ENCODE assay signal across 26 mouse cellular contexts in the genomic region with DNA sequence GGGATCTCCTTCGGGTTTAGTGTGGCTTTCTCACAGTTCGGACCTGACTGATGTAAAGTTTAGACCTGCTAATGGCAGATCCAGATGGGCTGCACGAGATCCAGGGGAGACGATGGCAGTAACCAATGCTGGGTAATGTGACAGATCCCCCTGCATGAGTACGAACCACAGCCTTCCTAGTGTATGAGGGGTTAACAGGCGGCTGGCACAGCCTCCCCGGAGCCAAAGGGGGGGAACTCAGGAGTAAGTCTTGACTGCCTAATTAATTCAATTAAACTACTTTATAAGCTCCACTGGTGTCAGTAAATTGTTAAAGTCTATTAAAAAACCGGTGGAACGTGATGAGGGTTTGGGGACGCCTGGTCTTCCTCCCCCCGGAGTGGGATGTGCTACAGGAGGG. TPM values are rescaled to one million over a fixed set of nuclear protein-coding genes. Genes with fewer than 3 reads are reported as not detected.
A peak's percentile ranks its signal among the peaks of the same experiment; 100 is the strongest.
DNase-seq lines count a peak whose midpoint lies in the region; ATAC-seq and TF ChIP-seq lines count a peak whose summit lies in the region.
"Had no signal": no experiment of that assay in that cellular context is flagged by ENCODE, and none has a peak within 500 bp of the region (broad histone marks: within the 10 kb centered on the region; RNA-seq: fewer than 3 reads in every experiment).

No protein-coding gene starts in this region.

- no peak overlapping the region for H3K4me2 ChIP-seq in forebrain, embryonic 14.5 days (ENCODE audit: low read length)
- H3K4me2 ChIP-seq in forebrain, embryonic 13.5 days, result no peak overlapping the region
- H3K4me2 ChIP-seq in hindbrain, embryonic 14.5 days (replicated peaks), result no peak overlapping the region
- H3K4me2 ChIP-seq in hindbrain, embryonic 12.5 days (replicated peaks), result no peak overlapping the region
- no peak overlapping the region for H3K4me2 ChIP-seq in liver, postnatal 0 days (ENCODE audit: low read depth, low read length)
- no peak overlapping the region for H3K4me2 ChIP-seq in liver, embryonic 12.5 days
- no peak overlapping the region for H3K4me2 ChIP-seq in neural tube, embryonic 14.5 days (ENCODE audit: low read depth, low read length)
- H3K4me2 ChIP-seq: embryonic facial prominence, embryonic 12.5 days; embryonic facial prominence, embryonic 15.5 days; heart, embryonic 12.5 days; heart, embryonic 15.5 days; hindbrain, embryonic 15.5 days had no signal

- H3K27ac ChIP-seq in forebrain, embryonic 14.5 days (ENCODE audit: low read depth, low read length), result no peak overlapping the region
- H3K27ac ChIP-seq in forebrain, embryonic 13.5 days, result no peak overlapping the region
- H3K27ac ChIP-seq in hindbrain, embryonic 14.5 days, result no peak overlapping the region
- no peak overlapping the region for H3K27ac ChIP-seq in hindbrain, embryonic 12.5 days
- H3K27ac ChIP-seq in liver, postnatal 0 days (ENCODE audit: low read depth), result peak overlapping the region; percentile 83
- no peak overlapping the region for H3K27ac ChIP-seq in liver, embryonic 12.5 days
- H3K27ac ChIP-seq in neural tube, embryonic 14.5 days (ENCODE audit: low read depth, low read length), result no peak overlapping the region
- H3K27ac ChIP-seq: embryonic facial prominence, embryonic 12.5 days; embryonic facial prominence, embryonic 15.5 days; heart, embryonic 15.5 days; hindbrain, embryonic 15.5 days had no signal

- H3K4me1 ChIP-seq in forebrain, embryonic 14.5 days (ENCODE audit: control insufficient read depth, insufficient read depth, low read length), result peaks cover 3% of the 10 kb centered on the region; the same call in 1 of the 2 replicates
- H3K4me1 ChIP-seq in forebrain, embryonic 13.5 days, result peaks cover 25% of the 10 kb centered on the region
- H3K4me1 ChIP-seq in hindbrain, embryonic 14.5 days (replicated peaks; ENCODE audit: control insufficient read depth, insufficient read depth, low read length), result peaks cover 27% of the 10 kb centered on the region
- peaks cover 14% of the 10 kb centered on the region for H3K4me1 ChIP-seq in hindbrain, embryonic 12.5 days
- H3K4me1 ChIP-seq in liver, postnatal 0 days (ENCODE audit: insufficient read depth), result peaks cover 24% of the 10 kb centered on the region
- H3K4me1 ChIP-seq in liver, embryonic 12.5 days, result peaks cover 25% of the 10 kb centered on the region
- H3K4me1 ChIP-seq in neural tube, embryonic 14.5 days (ENCODE audit: control insufficient read depth, insufficient read depth, low read length), result peaks cover 14% of the 10 kb centered on the region; the same call in 1 of the 2 replicates

- no peaks in the 10 kb centered on the region for H3K27me3 ChIP-seq in forebrain, embryonic 14.5 days (replicated peaks; ENCODE audit: control insufficient read depth, insufficient read depth, low read length)
- H3K27me3 ChIP-seq in forebrain, embryonic 13.5 days, result no peaks in the 10 kb centered on the region
- H3K27me3 ChIP-seq in hindbrain, embryonic 14.5 days (ENCODE audit: control insufficient read depth, insufficient read depth, low read length), result no peaks in the 10 kb centered on the region
- no peaks in the 10 kb centered on the region for H3K27me3 ChIP-seq in hindbrain, embryonic 12.5 days
- no peaks in the 10 kb centered on the region for H3K27me3 ChIP-seq in liver, postnatal 0 days (ENCODE audit: insufficient read depth, low read length)
- H3K27me3 ChIP-seq in liver, embryonic 12.5 days (replicated peaks), result no peaks in the 10 kb centered on the region
- no peaks in the 10 kb centered on the region for H3K27me3 ChIP-seq in neural tube, embryonic 14.5 days (ENCODE audit: control insufficient read depth, insufficient read depth, low read length)
- H3K27me3 ChIP-seq: embryonic facial prominence, embryonic 12.5 days; embryonic facial prominence, embryonic 15.5 days; heart, embryonic 12.5 days; heart, embryonic 15.5 days; hindbrain, embryonic 15.5 days had no signal

- peak; percentile 22; the same call in 1 of the 2 replicates for ATAC-seq in forebrain, embryonic 14.5 days
- ATAC-seq in forebrain, embryonic 13.5 days, result no peak
- peak; percentile 59; the same call in 1 of the 2 replicates for ATAC-seq in hindbrain, embryonic 14.5 days (ENCODE audit: low FRiP score)
- no peak for ATAC-seq in hindbrain, embryonic 12.5 days (ENCODE audit: low FRiP score)
- ATAC-seq in liver, postnatal 0 days, result no peak
- ATAC-seq in liver, embryonic 12.5 days, result no peak
- peak; percentile 38; the same call in 1 of the 2 replicates for ATAC-seq in neural tube, embryonic 14.5 days (ENCODE audit: low read depth)
- ATAC-seq: activated CD4-positive, CD25-positive, alpha-beta regulatory T cell, adult 4 months; inflammation-experienced regulatory T-cells, adult 6 months; intestine, embryonic 16.5 days had no signal

- TF ChIP-seq EP300 in liver, postnatal 0 days (IDR thresholded peaks at IDR 0.05; ENCODE audit: low read depth), result no peak

- no peaks in the 10 kb centered on the region for H3K36me3 ChIP-seq in forebrain, embryonic 14.5 days (ENCODE audit: control insufficient read depth, insufficient read depth, low read length)
- H3K36me3 ChIP-seq in forebrain, embryonic 13.5 days (ENCODE audit: poor library complexity, severe bottlenecking), result no peaks in the 10 kb centered on the region
- H3K36me3 ChIP-seq in hindbrain, embryonic 14.5 days (replicated peaks; ENCODE audit: control insufficient read depth, insufficient read depth), result no peaks in the 10 kb centered on the region
- no peaks in the 10 kb centered on the region for H3K36me3 ChIP-seq in hindbrain, embryonic 12.5 days
- H3K36me3 ChIP-seq in liver, postnatal 0 days (replicated peaks; ENCODE audit: insufficient read depth, low read length), result no peaks in the 10 kb centered on the region
- H3K36me3 ChIP-seq in liver, embryonic 12.5 days, result no peaks in the 10 kb centered on the region
- no peaks in the 10 kb centered on the region for H3K36me3 ChIP-seq in neural tube, embryonic 14.5 days (ENCODE audit: control insufficient read depth, insufficient read depth, low read length)
- H3K36me3 ChIP-seq: embryonic facial prominence, embryonic 12.5 days; embryonic facial prominence, embryonic 15.5 days; heart, embryonic 12.5 days; heart, embryonic 15.5 days; hindbrain, embryonic 15.5 days had no signal

- no peak for TF ChIP-seq CTCF in liver, postnatal 0 days (IDR thresholded peaks at IDR 0.05; ENCODE audit: low read depth)

- WGBS in forebrain, embryonic 14.5 days, result 46% methylated on average over 11 of the region's 11 CpGs
- 56% methylated on average over 11 of the region's 11 CpGs for WGBS in forebrain, embryonic 13.5 days
- 70% methylated on average over 11 of the region's 11 CpGs for WGBS in hindbrain, embryonic 14.5 days
- WGBS in hindbrain, embryonic 12.5 days, result 81% methylated on average over 11 of the region's 11 CpGs
- WGBS in liver, postnatal 0 days (ENCODE audit: insufficient replicate concordance), result 82% methylated on average over 11 of the region's 11 CpGs
- WGBS in liver, embryonic 12.5 days (ENCODE audit: insufficient replicate concordance), result 76% methylated on average over 11 of the region's 11 CpGs
- 59% methylated on average over 11 of the region's 11 CpGs for WGBS in neural tube, embryonic 14.5 days

- no peak overlapping the region for H3K9ac ChIP-seq in forebrain, embryonic 14.5 days (ENCODE audit: low read length)
- H3K9ac ChIP-seq in forebrain, embryonic 13.5 days, result no peak overlapping the region
- H3K9ac ChIP-seq in hindbrain, embryonic 14.5 days, result no peak overlapping the region
- no peak overlapping the region for H3K9ac ChIP-seq in hindbrain, embryonic 12.5 days
- no peak overlapping the region for H3K9ac ChIP-seq in liver, postnatal 0 days (replicated peaks)
- H3K9ac ChIP-seq in liver, embryonic 12.5 days, result no peak overlapping the region
- no peak overlapping the region for H3K9ac ChIP-seq in neural tube, embryonic 14.5 days (replicated peaks; ENCODE audit: low read depth, low read length)
- H3K9ac ChIP-seq: embryonic facial prominence, embryonic 12.5 days; embryonic facial prominence, embryonic 15.5 days; heart, embryonic 12.5 days; heart, embryonic 15.5 days; hindbrain, embryonic 15.5 days had no signal

- DNase-seq in forebrain, embryonic 14.5 days (ENCODE audit: low spot score), result no peak
- DNase-seq in hindbrain, embryonic 14.5 days (ENCODE audit: low spot score), result no peak
- no peak for DNase-seq in liver, postnatal 0 days
- DNase-seq in adrenal gland, postnatal 25 days, result no peak
- DNase-seq: adrenal gland, adult 8-10 months; adrenal gland, postnatal 36 days; cerebellum, adult 11 months; cerebellum, adult 2 months; cerebellum, adult 9-11 months; cerebellum, postnatal 25 days; gastrocnemius, postnatal 25 days; heart, adult 18-20 months; heart, postnatal 10 days; heart, postnatal 36 days had no signal

- no peaks in the 10 kb centered on the region for H3K9me3 ChIP-seq in forebrain, embryonic 14.5 days (replicated peaks; ENCODE audit: control insufficient read depth, low read length)
- H3K9me3 ChIP-seq in forebrain, embryonic 13.5 days (replicated peaks), result no peaks in the 10 kb centered on the region
- H3K9me3 ChIP-seq in hindbrain, embryonic 14.5 days (ENCODE audit: control insufficient read depth, low read length), result no peaks in the 10 kb centered on the region
- no peaks in the 10 kb centered on the region for H3K9me3 ChIP-seq in hindbrain, embryonic 12.5 days (replicated peaks)
- no peaks in the 10 kb centered on the region for H3K9me3 ChIP-seq in liver, postnatal 0 days (ENCODE audit: low read length)
- H3K9me3 ChIP-seq in liver, embryonic 12.5 days (replicated peaks), result no peaks in the 10 kb centered on the region
- H3K9me3 ChIP-seq in neural tube, embryonic 14.5 days (ENCODE audit: control insufficient read depth, low read length), result no peaks in the 10 kb centered on the region
- H3K9me3 ChIP-seq: embryonic facial prominence, embryonic 12.5 days; embryonic facial prominence, embryonic 15.5 days; heart, embryonic 12.5 days; heart, embryonic 15.5 days; hindbrain, embryonic 15.5 days had no signal

- no peak overlapping the region for H3K4me3 ChIP-seq in forebrain, embryonic 14.5 days (ENCODE audit: low read depth, low read length)
- H3K4me3 ChIP-seq in forebrain, embryonic 13.5 days, result no peak overlapping the region
- no peak overlapping the region for H3K4me3 ChIP-seq in hindbrain, embryonic 14.5 days (replicated peaks; ENCODE audit: low read length)
- H3K4me3 ChIP-seq in hindbrain, embryonic 12.5 days, result no peak overlapping the region
- no peak overlapping the region for H3K4me3 ChIP-seq in liver, postnatal 0 days (ENCODE audit: low read depth, low read length)
- H3K4me3 ChIP-seq in liver, embryonic 12.5 days, result no peak overlapping the region
- no peak overlapping the region for H3K4me3 ChIP-seq in neural tube, embryonic 14.5 days (ENCODE audit: low read depth, low read length)
- H3K4me3 ChIP-seq: embryonic facial prominence, embryonic 12.5 days; embryonic facial prominence, embryonic 15.5 days; heart, embryonic 12.5 days; heart, embryonic 15.5 days; hindbrain, embryonic 15.5 days had no signal

RNA-seq across cellular contexts. Expression of a gene that starts 39.1 kb away (rescaled TPM):
- polyA plus RNA-seq in forebrain, embryonic 14.5 days (2014; fragmentation: Nextera tagmentation; extraction: Ambion mirVana), result 14.9 and 16.3 TPM in 2 replicates
- 21.7 and 25.2 TPM in 2 replicates for polyA plus RNA-seq in forebrain, embryonic 13.5 days (2015; fragmentation: Nextera tagmentation; extraction: Ambion mirVana)
- 31.4 and 37.0 TPM in 2 replicates for polyA plus RNA-seq in hindbrain, embryonic 14.5 days (2014; fragmentation: Nextera tagmentation; extraction: Ambion mirVana)
- 55.6 and 57.8 TPM in 2 replicates for polyA plus RNA-seq in hindbrain, embryonic 12.5 days (2016; fragmentation: Nextera tagmentation; extraction: Ambion mirVana)
- polyA plus RNA-seq in liver, postnatal 0 days (2015; fragmentation: Nextera tagmentation; extraction: Ambion mirVana), result 4.5 and 7.4 TPM in 2 replicates
- 4.4 and 5.8 TPM in 2 replicates for polyA plus RNA-seq in liver, embryonic 12.5 days (2016; fragmentation: Nextera tagmentation; extraction: Ambion mirVana)
- 30.2 and 32.7 TPM in 2 replicates for polyA plus RNA-seq in neural tube, embryonic 14.5 days (2014; fragmentation: Nextera tagmentation; extraction: Ambion mirVana)
- total RNA-seq in adrenal gland, postnatal 25 days (2021), result 5.6 and 10.3 TPM in 2 replicates

Comparison
In these comparisons a context has a peak if more than half of its experiments do, and no peak if none do; other contexts are left out.
1. ATAC-seq: peak in forebrain, embryonic 14.5 days (single experiment), hindbrain, embryonic 14.5 days (single experiment) and neural tube, embryonic 14.5 days (single experiment); none in forebrain, embryonic 13.5 days (single experiment), hindbrain, embryonic 12.5 days (single experiment), liver, postnatal 0 days (single experiment) and liver, embryonic 12.5 days (single experiment).